Mouse (Mus musculus): ENCODE measurements around the gene Mrpl4.

Mrpl4 gene

GRCm38 (mm10) chr9:21002627-21003551 is at the start of gene Mrpl4:
Mrpl4 (plus strand) TSS chr9:21002738.
- DNase-seq = peak; percentile 89

DNA sequence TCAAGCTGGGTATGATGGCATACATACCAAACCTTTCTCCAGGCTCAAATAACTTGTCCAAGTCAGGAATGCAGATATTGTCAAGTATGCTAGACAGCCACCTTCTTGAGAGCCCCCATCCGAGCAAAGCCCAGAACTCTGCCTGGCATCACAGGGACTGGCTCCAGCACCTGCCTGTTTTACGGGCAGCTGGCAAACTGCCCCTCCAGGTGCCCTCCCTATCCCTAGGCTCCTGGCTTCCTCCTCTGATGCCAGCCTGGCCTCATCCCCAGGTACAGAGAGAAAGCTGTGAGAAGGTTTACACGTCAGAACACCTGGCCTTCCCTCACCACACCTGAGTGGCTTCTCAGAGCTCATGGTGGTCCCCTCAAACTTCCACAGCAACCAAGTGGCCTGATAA is 45.5 kb upstream of the Mrpl4 start:
- no peak for DNase-seq

- DNase-seq = no peak
Measured at GRCm38 (mm10) chr9:20959430-20959938, 43.1 kb upstream of the Mrpl4 start, which contains the start of gene Dnmt1. Dnmt1 (minus strand) TSS chr9:20959888.

- no peak for DNase-seq
Measured at GRCm38 (mm10) chr9:20961557-20961956, 41.0 kb upstream of the Mrpl4 start.

GRCm38 (mm10) chr9:20965606-20966005 is 36.9 kb upstream of the Mrpl4 start:
- no peak for DNase-seq

- DNase-seq = no peak
Measured at GRCm38 (mm10) chr9:20966008-20966407, 36.5 kb upstream of the Mrpl4 start.

DNA sequence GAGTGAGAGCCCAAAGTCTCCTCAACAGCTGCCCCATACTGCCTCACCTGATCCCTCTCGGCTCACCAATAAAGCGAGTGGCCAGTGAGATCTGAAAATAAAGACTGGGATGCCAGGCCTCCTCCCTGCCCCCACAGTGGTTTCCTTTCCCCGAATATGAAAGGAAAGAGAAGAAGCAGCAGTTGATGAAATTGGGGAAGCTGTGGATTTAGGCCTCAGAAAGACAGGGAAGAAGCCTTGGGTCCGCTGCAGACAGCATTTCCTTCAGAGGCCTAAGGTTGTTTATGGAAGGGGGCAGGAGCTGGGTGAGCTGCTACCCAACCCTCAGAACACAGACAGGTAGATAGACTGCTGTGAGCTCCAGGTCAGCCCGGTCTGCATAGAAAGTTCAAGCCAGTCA is 35.8 kb upstream of the Mrpl4 start:
- DNase-seq = no peak

DNA sequence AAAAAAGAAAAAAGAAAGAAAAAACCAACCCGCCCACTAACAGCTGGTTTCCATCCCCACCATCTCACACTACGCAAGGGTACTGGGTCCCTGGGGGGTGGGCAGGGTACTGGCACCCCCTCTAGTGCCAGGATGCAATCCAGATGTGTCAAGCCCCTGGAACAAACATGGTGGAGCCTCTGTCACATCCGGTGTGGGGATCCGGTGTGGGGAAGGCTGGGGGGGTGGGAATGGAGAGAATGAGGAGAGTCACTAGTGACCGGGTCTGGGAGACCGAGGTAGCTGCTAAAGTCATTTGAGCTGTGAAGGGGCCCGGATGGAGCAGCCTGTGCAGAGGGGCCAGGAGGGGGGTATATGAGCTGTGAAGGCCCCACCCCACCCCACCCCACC is 30.8 kb upstream of the Mrpl4 start:
- DNase-seq = no peak

- peak; percentile 76 for DNase-seq
Measured at GRCm38 (mm10) chr9:20972141-20972992, 30.2 kb upstream of the Mrpl4 start.

- no peak for DNase-seq
Measured at GRCm38 (mm10) chr9:20973001-20973681, 29.4 kb upstream of the Mrpl4 start.

- no peak for DNase-seq
Measured at GRCm38 (mm10) chr9:20973682-20974075, 28.9 kb upstream of the Mrpl4 start.

DNA sequence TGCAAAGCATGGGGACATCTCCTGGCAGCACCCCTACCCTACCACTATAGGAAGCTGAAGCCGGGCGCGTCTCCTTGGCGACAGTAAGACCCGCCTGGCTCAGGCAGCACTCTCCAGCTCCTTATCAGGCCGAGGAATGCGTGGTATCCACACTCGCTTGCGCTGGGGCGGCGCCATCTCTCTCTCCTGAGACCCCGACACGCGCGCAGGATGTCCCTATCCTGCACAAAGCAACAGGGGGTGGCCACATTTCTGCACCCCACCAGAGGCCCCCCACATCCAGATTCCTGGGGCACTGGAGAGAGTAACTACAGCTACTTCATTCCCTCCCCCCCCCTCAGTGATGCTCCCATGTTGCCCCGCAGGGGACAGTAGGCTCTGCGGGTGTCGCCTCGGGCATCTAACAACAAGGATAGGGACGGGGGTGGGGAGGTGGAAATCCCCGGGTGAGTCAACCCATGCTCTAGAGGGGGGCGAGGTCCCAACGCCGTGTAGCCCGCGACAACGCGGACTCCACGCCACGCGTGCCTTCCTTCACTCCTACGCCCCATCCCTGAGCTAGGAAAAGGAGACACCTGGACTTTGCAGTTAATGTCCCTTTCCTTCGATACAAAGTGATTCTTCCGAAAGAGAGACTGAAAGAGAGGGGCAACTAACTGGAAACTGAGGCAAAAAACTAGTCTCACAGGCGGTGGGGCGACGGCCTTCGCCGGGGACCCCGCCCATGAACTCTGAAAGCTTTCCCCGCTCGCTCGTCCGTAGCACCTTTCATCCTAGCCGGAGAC is 26.9 kb upstream of the Mrpl4 start:
- DNase-seq = peak; percentile 13

DNA sequence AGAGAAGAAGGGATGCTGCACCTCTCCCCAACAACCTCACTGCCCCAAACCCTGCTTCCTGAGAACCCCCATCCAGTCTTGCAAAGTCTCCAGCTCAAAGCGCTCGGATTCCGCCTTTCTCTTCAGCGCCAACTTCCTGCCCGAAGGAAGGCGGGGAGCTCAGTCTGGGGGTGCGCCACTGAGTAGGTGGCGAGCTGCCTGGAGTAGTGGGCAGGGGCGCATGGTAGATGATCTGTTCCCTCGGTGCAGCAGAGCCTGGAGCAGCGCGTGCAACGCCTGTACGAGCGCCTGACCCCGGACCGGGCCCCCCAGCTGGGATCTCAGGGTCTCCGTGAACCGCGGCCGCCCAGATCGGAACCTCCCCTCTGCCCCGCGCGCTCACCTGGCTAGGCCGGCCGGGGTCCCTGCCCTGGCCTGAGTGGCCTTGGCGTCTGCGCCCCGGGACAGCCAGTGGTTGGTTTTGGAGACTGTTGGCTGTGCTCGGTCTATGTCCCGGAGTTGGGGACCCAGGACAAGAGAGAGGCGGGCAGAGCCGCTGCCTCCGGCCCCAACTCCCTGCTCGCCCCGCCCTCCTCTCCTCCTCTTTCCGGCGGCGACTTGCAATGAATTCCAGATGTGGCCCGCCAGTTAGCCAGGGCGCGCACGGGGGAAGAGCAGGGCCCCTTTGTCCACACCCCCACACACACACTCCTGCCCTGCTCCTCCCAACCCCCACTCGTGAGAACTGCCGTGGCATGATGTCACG is 26.1 kb upstream of the Mrpl4 start, which contains the start of gene S1pr2:
Gene S1pr2 (minus strand): TSS at position 566 of the 745 bp plus-strand sequence.
- peak; percentile 58 for DNase-seq

DNA sequence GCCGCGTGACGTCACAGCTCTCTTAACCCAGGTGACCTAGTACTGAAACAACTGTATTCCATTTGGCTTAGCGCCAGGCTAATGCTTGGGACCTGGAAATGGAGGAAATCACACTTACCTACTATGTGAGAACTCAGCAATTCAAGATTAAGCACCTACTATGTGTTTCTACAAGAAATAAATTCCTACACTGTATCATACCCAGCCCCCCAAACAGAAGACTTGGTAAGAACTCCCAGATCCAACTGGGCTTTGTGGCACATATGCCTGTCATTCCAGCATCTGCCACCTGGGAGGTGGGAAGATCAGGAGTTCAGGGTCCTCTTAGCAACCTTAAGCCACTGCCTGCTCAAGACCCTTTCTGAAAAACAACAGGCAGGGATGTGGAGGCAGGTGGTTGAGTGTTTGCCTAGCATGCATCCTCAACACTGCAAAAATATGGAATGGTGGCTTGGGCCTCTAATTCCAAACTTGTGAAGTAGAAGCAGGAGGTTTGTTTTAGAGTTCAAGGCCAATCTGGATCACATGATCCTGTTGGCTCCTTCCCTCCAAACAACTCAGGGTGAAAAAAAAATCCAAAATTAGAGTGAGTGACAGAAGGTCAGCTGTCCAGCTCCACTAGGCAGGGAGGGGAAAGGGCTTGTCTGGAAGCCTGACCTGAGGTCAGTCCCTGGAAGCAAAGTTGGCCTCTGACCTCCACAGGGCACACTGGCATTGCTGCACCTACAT is 25.4 kb upstream of the Mrpl4 start:
- no peak for DNase-seq

- no peak for DNase-seq
Measured at GRCm38 (mm10) chr9:20978409-20979095, 24.0 kb upstream of the Mrpl4 start.

- no peak for DNase-seq
Measured at GRCm38 (mm10) chr9:20979181-20979580, 23.4 kb upstream of the Mrpl4 start.

DNA sequence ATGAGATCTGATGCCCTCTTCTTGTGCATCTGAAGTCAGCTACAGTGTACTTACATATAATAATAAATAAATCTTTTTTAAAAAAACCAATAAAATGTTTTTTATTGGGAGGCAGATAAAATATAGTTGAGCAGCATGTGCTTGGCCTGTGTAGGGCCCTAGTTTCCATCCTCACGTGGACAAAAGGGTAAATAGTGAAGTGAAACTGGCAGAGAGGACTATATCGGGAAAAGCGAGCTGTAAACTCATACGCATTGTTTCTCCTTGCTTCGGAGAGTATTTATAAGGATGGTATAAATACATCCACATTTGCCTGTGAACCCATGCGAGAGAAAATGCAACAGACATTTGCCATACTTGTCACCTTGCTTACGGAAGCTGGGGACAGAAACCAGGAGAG is 22.8 kb upstream of the Mrpl4 start:
- no peak for DNase-seq

- no peak for DNase-seq
Measured at GRCm38 (mm10) chr9:20982171-20982570, 20.4 kb upstream of the Mrpl4 start.

DNA sequence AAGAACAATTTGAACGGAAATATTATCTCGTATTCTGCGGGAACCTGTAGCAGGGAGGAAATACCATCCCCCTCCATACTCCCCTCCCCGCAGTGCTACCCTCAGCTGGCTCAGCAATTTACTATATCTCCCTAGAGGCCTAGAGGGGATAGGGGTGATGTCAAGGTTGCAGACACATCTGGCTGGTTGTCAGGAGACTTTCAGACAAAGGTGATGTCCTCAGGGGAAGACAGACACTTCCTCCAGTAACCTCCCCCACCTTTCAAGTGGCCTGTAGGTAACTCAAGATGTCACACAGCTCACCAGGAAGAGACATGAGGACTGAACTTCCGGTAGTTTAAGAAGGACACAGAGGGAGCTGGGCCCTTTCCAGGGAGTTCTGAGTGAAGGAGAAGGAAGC is 19.4 kb upstream of the Mrpl4 start:
- DNase-seq = no peak
